Mouse (Mus musculus): ENCODE measurements around the gene Thegl.
"Not testable (repeated sequence)": the region's sequence is repeated elsewhere in the genome, so short reads cannot be mapped to it uniquely, and the experiment has no call there.

The Thegl gene

GRCm38 (mm10) chr5:77094510-77095491, 79.0 kb downstream of the Thegl start:
- DNase-seq (ENCODE audit: low read depth, low spot score): no peak

DNA sequence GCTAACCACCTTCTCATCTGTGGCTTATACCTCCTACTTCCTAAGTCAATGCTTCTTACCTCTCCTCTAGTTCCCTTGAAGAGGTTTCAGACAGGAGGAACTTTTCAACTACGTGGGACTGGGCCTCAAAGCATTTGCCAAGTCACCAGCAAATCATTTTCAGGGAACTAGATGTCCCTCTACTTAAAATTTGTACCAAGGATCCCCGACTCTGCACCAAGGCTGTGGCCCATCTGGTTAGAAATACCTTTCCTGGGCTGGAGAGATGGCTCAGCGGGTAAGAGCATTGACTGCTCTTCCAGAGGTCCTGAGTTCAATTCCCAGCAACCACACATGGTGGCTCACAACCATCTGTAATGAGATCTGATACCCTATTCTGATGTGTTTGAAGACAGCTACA, 80.4 kb downstream of the Thegl start:
- DNase-seq (ENCODE audit: low read depth, low spot score): not testable (repeated sequence)

GRCm38 (mm10) chr5:77097686-77098085, 81.9 kb downstream of the Thegl start:
- DNase-seq (ENCODE audit: low read depth, low spot score): no peak

DNA sequence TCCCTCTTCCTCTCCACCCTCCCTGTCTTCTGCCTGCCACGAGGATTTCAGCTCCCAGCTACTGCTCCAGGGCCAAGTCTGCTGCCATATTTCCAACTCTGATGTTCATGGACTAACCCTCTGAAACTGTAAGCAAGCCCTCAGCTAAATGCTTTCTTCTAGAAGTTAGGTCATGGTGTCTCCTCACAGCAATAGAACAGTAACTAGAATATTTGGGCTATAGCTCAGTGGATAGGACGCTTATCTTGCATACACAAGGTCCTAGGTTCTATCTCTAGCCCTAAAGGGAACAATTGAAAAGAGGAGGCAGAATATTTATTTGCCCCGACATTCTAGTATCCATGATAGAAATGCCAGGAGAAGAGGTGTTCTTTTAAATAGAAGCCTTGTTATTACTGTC, 83.1 kb downstream of the Thegl start:
- DNase-seq (ENCODE audit: low read depth, low spot score): no peak

DNA sequence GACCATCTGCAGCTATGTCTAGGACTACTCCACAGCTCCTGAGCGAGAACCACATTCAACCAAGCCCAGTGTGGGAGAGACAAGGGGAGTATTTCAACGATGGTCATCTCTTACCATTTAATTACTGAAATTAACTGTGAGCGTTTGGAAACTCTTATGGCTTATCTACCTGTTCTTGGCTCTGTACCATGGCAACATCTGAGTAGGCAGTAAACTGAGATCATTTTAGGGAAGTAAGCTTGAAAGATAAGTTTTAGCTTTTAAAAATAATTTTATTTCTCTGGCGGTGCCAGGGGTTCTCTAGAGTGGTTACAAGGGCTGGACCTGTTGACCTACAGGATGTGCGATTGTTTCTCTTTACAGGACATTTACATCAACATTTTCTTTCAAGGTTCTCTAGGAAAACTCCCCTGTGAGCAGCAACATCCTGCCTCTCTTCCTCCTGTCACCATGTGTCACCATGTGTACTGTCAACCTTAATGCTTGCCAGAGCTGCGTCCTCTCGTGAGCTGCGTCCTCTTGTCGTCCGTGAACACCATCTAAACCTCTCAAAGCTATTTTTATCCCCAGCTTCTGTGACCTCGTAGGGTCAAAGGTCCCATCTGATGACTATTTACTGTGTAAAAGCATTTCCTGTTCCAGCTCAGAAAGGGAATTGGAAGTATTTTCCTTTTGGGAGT, 83.6 kb downstream of the Thegl start:
- DNase-seq (ENCODE audit: low read depth, low spot score): no peak

DNA sequence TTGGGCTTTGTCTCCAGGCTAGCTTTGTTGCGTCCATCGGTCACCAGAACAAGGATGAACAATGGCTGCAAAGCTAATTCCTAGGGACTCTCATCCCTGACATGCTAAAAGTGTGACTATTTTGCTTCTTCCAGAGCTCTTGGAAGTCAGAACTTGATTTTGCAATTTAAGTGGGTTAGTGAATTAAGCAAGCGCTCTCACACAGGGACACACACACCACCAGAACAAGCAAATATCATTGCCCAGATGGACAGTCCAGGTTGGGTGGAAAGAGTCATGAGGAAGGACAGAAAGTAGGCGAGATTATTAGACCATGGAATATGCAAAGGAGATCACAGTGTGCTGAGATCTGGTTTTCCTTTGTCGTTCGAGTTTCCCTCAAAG, 84.2 kb downstream of the Thegl start:
- DNase-seq (ENCODE audit: low read depth, low spot score): no peak

DNA sequence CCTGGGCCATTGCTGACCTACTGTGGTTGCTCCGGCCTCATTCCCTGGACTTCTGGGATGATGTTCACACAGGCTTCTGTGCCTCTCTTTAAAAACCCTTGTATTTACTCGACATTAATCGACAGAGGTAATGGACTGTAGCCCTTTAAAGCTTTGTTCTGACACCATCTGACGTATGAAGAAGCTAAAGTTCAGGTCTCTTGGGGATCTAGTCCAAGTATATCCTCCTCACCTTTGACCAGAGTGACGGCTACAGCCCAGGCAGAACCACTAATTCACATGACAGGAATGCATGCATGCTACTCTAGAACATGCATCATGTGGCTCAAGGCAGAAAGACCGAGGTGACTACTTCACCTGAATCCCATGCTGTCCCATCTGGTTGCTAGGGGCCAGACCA, 84.9 kb downstream of the Thegl start:
- DNase-seq (ENCODE audit: low read depth, low spot score): no peak

DNA sequence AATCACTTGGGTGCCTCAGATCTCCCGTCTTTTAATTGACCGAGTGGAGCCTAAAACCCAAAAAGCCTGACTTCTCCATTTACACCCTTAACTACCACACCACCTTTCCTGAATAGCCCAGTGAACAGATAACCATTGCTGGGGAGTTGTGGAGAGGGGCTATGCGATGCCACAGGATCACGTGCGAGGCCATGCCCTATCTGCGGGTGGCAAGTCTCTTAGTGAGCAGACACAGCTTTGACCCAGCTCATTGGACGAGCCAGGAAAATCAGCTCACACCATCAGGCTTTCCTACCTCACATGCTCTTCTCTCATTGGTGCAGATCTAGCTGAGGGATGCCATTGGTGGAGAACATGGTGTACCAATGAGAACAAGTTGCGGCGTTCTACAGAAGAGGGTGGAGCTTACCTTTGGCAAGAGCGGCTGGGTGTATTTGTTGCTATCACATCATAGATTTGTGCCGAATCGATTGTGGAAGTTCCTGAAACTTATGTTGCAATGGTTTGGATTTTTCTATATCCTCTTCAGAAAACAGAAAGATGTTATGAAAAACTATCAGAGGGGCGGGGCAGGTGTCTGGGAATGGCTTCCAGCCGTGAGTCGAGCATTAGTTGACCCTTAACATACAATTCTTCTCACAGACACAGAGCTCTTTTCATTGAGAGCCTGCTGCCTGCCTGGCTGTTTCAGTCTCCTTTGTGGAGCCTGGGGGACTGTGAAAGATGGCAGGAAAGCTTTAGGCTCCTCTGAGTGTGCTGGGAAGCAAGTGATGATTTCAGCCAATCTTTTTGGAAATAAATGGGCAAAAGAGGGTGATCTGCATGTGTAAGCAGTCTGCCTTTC, 86.9 kb downstream of the Thegl start:
- no peak for DNase-seq (ENCODE audit: low read depth, low spot score)

- DNase-seq (ENCODE audit: low read depth, low spot score): no peak
Observed at GRCm38 (mm10) chr5:77107146-77107822, 91.5 kb downstream of the Thegl start.

DNA sequence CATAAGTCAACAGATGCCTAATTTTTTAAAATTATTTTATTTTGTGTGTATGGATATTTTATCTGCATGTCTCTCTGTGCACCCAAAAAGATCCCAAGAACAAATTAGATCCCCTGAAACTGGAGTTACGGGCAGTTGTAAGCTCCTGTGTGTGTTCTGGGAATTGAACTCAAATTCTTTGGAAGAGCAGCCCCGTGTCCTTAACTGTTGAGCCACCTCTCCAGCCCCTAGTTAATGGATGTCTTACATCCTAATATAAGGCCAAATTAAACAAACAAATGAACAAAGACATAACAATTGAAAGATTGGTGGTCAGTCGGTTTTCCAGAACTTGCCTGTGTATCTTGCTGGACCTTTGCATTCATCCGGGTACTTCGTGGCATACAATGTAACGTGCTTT, 93.0 kb downstream of the Thegl start:
- DNase-seq (ENCODE audit: low read depth, low spot score): no peak

GRCm38 (mm10) chr5:77109814-77110213, 94.0 kb downstream of the Thegl start:
- DNase-seq (ENCODE audit: low read depth, low spot score): no peak

All from retina, adult 2 months (tissue).